Mouse (Mus musculus): ENCODE data around the gene Scnn1g.

Gene Scnn1g

DNA sequence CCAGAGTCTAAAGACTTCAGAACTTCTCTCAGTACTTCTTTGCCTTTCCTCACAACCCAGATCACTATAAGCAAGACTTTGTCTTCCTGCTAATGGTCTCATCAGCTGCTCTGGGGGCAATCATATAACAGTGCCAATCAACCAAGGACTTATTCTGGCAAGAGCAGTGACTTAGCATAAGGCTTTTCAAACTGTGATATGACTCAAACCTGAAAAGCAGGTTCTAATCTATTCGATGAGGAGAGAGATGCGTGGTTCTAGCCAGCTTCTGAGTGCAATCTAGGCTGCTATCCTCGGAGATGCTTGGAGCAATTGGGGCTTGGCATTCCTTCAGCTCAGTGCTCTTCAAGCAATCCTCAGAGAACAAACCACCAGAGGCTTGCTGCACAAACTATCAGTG lies 44.7 kb downstream of the Scnn1g start:
- no peak for DNase-seq (ENCODE audit: low spot score)

DNA sequence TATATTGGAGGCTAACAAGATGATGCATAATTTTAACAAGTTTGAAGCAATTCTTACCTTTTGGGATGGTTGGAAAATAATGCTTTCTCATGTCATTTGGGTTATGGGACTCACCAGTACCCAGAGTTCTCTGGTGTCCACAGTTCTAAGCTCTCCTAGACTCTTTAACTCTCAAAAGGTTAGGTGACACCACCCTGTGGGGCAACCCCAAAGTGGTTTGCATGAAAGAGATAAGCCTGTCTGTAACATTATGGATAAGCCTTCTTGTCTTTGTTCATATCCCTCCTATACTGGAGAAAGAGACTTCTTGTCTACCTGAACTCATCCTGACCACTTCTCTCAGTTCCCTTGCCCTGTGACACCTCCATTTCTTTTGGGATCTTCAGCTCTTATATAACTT lies 45.1 kb downstream of the Scnn1g start:
- DNase-seq (ENCODE audit: low spot score): no peak

- DNase-seq (ENCODE audit: low spot score): no peak
Observed at GRCm38 (mm10) chr7:121782188-121782909, 48.1 kb downstream of the Scnn1g start.

DNA sequence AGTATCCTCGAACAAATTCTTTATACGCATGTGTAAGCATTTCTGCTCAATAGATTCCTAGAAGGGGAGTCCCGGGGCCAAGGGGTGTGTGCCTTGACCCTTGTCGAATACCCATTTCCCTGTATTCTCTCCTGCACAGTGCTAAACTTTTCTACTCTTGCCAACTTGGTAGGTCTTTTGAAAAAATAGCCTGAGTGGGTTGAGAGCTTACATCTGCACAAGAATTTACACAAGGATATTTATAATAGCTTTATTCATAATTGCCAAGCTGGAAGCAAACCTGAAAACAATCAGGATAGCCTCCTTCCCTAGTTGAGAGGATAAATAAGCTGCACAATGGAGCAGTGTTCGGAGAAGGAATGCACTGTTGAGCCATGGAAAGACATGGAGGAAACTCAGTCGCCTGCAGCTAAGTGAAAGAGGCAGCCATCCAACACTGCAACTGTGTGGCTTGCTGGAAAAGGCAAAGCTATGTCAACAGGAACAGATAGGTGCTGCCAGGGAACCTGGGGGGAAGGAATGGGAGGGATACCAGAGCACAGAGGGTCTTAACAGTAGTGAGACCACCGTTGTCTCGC lies 51.5 kb downstream of the Scnn1g start:
- no peak for DNase-seq (ENCODE audit: low spot score)

DNA sequence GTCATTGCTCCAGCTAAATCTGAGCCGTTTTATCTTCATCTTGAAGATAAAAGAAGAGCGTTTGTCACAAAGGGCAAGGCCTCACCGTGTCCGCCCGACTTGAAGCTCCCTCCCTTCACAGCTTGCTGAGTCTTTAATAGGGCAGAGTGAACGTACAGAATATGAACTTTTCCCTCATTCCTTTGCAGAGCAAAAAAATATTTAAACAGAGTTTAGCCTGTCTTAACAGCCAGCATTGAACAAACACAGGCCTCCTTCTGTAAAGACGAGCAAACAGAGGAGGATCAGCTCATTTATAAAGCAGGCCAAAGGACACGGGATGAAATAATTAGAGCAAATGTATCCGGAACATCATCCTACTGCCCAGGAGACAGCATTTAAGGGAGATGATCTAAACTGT lies 63.5 kb downstream of the Scnn1g start:
- DNase-seq (ENCODE audit: low spot score): no peak

DNA sequence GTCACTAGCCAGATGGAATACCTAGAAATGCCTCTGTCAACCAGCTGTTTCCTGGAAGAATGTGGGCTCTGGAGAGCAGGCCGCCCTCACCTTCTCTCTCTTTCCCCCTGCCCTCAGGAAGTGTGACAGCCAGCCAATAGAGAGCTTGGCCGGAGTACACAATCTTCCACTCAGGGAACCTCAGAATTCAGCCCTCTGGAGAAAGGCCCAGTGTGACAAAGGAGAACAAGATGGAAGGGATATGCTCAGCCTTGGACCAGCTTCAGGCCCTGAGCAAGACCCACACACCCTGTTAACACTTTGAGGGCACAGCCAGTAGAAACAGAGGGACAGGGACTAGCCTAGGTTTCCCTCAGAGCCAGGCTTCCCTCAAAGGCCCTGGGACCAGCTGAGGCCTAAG lies 68.2 kb downstream of the Scnn1g start:
- DNase-seq (ENCODE audit: low spot score): no peak

DNA sequence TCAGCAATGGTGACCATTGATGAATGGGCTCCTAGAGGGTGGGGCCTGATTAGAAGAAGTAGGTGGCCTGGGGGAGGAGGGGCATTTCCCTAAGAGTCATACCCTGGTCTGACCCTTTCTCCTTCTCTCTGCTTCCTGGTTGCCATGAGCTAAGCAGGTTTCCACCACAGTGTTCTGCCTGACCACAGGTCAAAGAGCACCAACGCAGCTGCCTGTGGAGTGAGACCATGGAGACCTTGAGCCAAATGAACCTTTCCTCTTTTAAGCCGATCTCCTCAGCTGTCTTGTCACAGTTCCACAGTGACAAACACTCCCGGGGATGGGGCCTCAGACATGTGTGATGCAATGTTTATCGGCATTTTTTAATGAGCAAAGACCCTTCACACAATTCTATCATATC lies 68.7 kb downstream of the Scnn1g start:
- DNase-seq (ENCODE audit: low spot score): no peak

DNA sequence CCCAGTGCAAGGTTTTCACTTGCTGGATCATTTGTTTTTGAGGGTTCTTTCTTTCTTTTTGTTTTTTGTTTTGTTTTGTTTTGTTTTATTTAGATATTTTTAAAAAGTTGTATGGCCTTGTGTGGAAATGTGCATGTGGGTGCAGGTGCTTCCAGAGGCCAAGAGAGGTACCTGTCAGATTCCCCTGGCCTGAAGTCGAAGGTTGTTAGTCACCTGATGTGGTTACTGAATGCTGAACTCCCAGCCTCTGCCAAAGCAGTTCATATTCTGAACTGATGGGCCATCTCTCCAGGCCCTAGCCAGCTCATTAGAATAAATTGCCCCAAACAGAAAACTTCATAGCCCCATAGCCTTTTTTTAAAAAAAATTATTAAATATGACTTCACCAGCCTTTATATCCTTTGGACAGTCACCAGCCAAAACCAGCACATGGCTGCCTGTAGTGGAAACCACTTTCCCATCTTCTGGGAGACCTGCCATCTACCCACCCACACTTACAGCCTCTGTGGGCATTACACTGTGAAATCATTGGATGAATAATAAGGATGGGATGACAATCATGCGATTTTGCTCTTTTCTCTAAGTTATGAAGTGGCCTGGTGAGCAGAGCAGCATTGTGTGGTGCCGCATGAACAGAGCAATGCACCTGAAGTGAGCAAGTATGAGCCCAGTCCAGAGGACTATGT lies 71.7 kb downstream of the Scnn1g start:
- DNase-seq (ENCODE audit: low spot score): no peak

DNA sequence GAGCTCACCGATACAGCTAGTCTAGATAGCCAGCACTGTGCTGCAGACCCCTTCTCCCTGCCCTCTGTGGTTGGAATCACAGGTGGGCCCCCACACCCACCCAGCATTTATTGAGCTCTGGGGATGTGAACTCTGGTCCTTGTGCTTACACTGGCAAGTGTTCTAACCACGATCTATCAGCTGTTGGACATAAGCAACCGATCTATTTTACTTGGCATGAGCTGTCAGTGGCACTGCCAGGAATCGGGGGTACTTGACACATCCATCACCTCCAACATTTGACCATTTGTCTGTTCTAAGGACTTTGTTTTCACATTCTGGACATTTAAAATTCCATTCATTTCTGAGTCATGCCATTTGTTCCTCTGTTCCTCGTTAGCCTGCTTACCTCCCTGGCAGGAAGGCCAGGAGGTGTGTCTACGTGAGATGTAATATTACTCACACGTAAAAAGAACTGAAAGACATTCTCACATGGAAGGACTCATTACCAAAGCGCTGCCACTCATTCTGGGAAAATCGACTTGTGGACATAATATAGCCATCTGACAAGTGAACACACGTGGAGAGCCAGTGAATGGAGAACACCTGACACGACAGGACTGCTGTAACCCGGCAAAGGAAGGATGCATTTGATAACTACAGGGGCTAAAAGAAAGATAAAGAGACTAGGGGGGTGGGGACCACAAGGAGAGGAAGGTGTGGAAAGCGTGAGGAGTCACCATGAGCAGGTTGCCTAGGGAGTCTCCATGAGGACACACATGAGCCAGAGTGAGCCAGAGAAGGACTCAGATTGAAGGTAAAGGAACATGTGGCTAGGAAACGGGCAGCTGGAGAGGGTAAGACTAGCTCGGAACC lies 73.7 kb downstream of the Scnn1g start:
- DNase-seq (ENCODE audit: low spot score): no peak

All from embryo, embryonic 10.5 days (tissue).